21 mouse cellular contexts compared by ENCODE assay signal in the genomic region with DNA sequence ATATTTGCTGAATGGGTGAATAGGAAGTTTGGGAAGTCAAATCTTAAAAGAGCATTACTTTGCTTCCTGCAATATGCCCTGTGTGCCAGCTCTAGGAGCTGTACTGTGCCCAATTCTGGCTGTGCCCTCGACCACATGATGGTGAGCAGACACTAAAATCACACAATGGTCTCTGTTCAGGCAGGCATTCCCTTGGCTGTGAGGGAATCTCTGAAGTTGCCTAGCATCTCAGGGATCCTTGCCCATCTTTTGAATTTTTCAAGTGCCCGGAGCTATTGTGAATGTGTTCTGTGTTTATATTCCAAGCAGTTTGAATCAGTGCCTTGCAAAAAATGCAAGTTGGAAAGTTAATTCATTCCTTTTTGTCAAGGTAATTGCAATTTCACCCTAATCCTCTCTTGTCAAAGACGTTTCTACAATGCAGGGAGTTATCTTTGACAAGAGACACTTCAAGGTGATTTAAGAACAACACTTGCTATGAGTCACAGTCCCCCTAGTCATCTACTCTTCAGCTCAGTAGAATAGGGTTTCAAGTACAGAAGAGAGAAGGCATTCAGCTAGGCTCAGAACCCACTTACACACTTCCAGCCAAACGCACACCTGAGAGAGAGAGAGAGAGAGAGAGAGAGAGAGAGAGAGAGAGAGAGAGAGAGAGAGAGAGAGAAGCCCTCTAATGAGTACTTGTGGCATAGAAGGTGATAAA.
DNase-seq lines count a peak whose midpoint lies in the region; ATAC-seq and TF ChIP-seq lines count a peak whose summit lies in the region.
"Had no signal": no experiment of that assay in that cellular context is flagged by ENCODE, and none has a peak within 500 bp of the region (broad histone marks: within the 10 kb centered on the region; RNA-seq: fewer than 3 reads in every experiment).

No protein-coding gene starts in this region.

- no peak overlapping the region for H3K27ac ChIP-seq in forebrain, embryonic 16.5 days (ENCODE audit: low read length)
- no peak overlapping the region for H3K27ac ChIP-seq in forebrain, embryonic 15.5 days (replicated peaks)
- H3K27ac ChIP-seq in left cerebral cortex, adult 2 months, result no peak overlapping the region
- no peak overlapping the region for H3K27ac ChIP-seq in midbrain, embryonic 15.5 days
- H3K27ac ChIP-seq: gastrocnemius, adult 2 months; layer of hippocampus, adult 2 months; neural tube, embryonic 12.5 days had no signal

- no peak overlapping the region for H3K9ac ChIP-seq in forebrain, embryonic 16.5 days (replicated peaks; ENCODE audit: low read depth, low read length)
- H3K9ac ChIP-seq in forebrain, embryonic 15.5 days (replicated peaks), result no peak overlapping the region
- H3K9ac ChIP-seq in midbrain, embryonic 15.5 days, result no peak overlapping the region
- H3K9ac ChIP-seq: heart, embryonic 12.5 days; neural tube, embryonic 12.5 days had no signal

- H3K4me3 ChIP-seq in forebrain, embryonic 16.5 days (replicated peaks; ENCODE audit: low read length), result no peak overlapping the region
- no peak overlapping the region for H3K4me3 ChIP-seq in forebrain, embryonic 15.5 days
- H3K4me3 ChIP-seq in left cerebral cortex, adult 2 months, result no peak overlapping the region
- H3K4me3 ChIP-seq in midbrain, embryonic 15.5 days, result no peak overlapping the region
- H3K4me3 ChIP-seq: gastrocnemius, adult 2 months; heart, embryonic 12.5 days; layer of hippocampus, adult 2 months; neural tube, embryonic 12.5 days had no signal

- no peak for TF ChIP-seq CTCF in left cerebral cortex, adult 2 months (IDR thresholded peaks at IDR 0.05)

- peaks cover 7% of the 10 kb centered on the region; the same call in 1 of the 2 replicates for H3K4me1 ChIP-seq in forebrain, embryonic 16.5 days (replicated peaks; ENCODE audit: control insufficient read depth, insufficient read depth, low read length)
- peaks cover 6% of the 10 kb centered on the region for H3K4me1 ChIP-seq in forebrain, embryonic 15.5 days
- H3K4me1 ChIP-seq in midbrain, embryonic 15.5 days, result peaks cover 8% of the 10 kb centered on the region; the same call in 1 of the 2 replicates

- intact Hi-C loops in left cerebral cortex, postnatal 4 days (cut with DNase I), result no loop called here
- intact Hi-C loops in left cerebral cortex, adult 2 months (cut with DNase I), result no loop called here

- peak; percentile 5 for DNase-seq in adrenal gland, adult 2 months
- DNase-seq in adrenal gland, postnatal 4 days (ENCODE audit: low spot score in 2 of 2), result no peak
- DNase-seq in left cerebral cortex, postnatal 4 days, result peak; percentile 30
- DNase-seq in left cerebral cortex, adult 2 months (ENCODE audit: extremely low spot score in 1 of 2, low spot score in 2 of 2), result no peak
- no peak for DNase-seq in kidney, postnatal 4 days
- DNase-seq: adrenal gland, postnatal 25 days; gastrocnemius, adult 2 months; heart, postnatal 14 days; kidney, adult 2 months; kidney, postnatal 10 days; liver; lung, postnatal 14 days; thymus, postnatal 36 days had no signal

- H3K4me2 ChIP-seq in forebrain, embryonic 16.5 days (ENCODE audit: low read length), result no peak overlapping the region
- H3K4me2 ChIP-seq in forebrain, embryonic 15.5 days (replicated peaks), result no peak overlapping the region
- no peak overlapping the region for H3K4me2 ChIP-seq in midbrain, embryonic 15.5 days
- H3K4me2 ChIP-seq: heart, embryonic 12.5 days; neural tube, embryonic 12.5 days had no signal

- ATAC-seq in forebrain, embryonic 16.5 days, result peak; percentile 52; the same call in 1 of the 2 replicates
- ATAC-seq in forebrain, embryonic 15.5 days (replicated peaks), result no peak
- 0 out of 2 replicates have a peak, but pooled peaks have one; percentile 50 for ATAC-seq in midbrain, embryonic 15.5 days (replicated peaks)
- ATAC-seq: activated CD4-positive, CD25-positive, alpha-beta regulatory T cell, adult 4 months; inflammation-experienced regulatory T-cells, adult 6 months had no signal

- H3K27me3 ChIP-seq in forebrain, embryonic 16.5 days (replicated peaks; ENCODE audit: control insufficient read depth, insufficient read depth, low read length), result no peaks in the 10 kb centered on the region
- H3K27me3 ChIP-seq in forebrain, embryonic 15.5 days, result no peaks in the 10 kb centered on the region
- H3K27me3 ChIP-seq in midbrain, embryonic 15.5 days (replicated peaks), result no peaks in the 10 kb centered on the region
- H3K27me3 ChIP-seq: heart, embryonic 12.5 days; neural tube, embryonic 12.5 days had no signal

- no peaks in the 10 kb centered on the region for H3K9me3 ChIP-seq in forebrain, embryonic 16.5 days (ENCODE audit: control insufficient read depth, low read length)
- H3K9me3 ChIP-seq in forebrain, embryonic 15.5 days, result no peaks in the 10 kb centered on the region
- no peaks in the 10 kb centered on the region for H3K9me3 ChIP-seq in midbrain, embryonic 15.5 days
- H3K9me3 ChIP-seq: heart, embryonic 12.5 days; neural tube, embryonic 12.5 days had no signal

- H3K36me3 ChIP-seq in forebrain, embryonic 16.5 days (ENCODE audit: control insufficient read depth, insufficient read depth), result no peaks in the 10 kb centered on the region
- H3K36me3 ChIP-seq in forebrain, embryonic 15.5 days, result no peaks in the 10 kb centered on the region
- H3K36me3 ChIP-seq in midbrain, embryonic 15.5 days (replicated peaks), result no peaks in the 10 kb centered on the region
- H3K36me3 ChIP-seq: heart, embryonic 12.5 days; neural tube, embryonic 12.5 days had no signal

- 13% methylated on average over 4 of the region's 4 CpGs for WGBS in forebrain, embryonic 16.5 days
- 18% methylated on average over 4 of the region's 4 CpGs for WGBS in forebrain, embryonic 15.5 days
- WGBS in midbrain, embryonic 15.5 days, result 24% methylated on average over 4 of the region's 4 CpGs

Comparison
In these comparisons a context has a peak if more than half of its experiments do, and no peak if none do; other contexts are left out.
1. DNase-seq: peak in adrenal gland, adult 2 months (single experiment) and left cerebral cortex, postnatal 4 days (single experiment); none in adrenal gland, postnatal 4 days (0 of 2), left cerebral cortex, adult 2 months (0 of 2) and kidney, postnatal 4 days (0 of 2).